Comparison of ENCODE assay signal across 18 mouse cellular contexts in the genomic region with DNA sequence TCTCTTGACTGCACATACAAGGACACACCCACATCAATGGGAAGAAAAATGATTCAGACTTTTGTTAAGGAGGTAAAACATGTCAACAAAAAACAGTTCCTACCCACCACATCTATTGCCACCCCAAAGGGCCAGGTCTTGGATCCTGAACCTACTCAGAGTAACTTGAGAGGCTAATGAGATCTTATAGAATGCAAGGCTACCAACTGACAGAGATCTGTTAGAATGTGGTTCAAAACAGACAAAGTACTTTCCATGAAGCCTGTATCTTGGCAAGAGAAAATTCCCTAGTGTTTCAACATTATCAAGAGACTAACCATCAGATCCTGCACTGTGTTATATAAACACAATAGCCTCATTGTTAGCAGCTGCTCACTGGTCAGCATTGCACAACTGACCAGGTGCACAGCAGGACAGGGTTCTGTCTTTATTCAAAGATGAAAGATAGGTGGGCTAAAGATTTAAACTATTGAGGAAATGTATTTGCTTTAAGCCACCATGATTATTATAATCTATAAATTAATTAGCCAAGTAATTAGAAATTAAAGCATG.
"Had no signal": no experiment of that assay in that cellular context is flagged by ENCODE, and none has a peak within 500 bp of the region (broad histone marks: within the 10 kb centered on the region; RNA-seq: fewer than 3 reads in every experiment).

No protein-coding gene starts in this region.

- H3K4me1 ChIP-seq: megakaryocyte, embryonic 14.5 days; neural tube, embryonic 12.5 days; neural tube, embryonic 15.5 days had no signal

- H3K9me3 ChIP-seq: megakaryocyte, embryonic 14.5 days; neural tube, embryonic 12.5 days; neural tube, embryonic 15.5 days had no signal

- H3K4me3 ChIP-seq: left cerebral cortex, adult 2 months; megakaryocyte, embryonic 14.5 days; neural tube, embryonic 12.5 days; neural tube, embryonic 15.5 days had no signal

- H3K27me3 ChIP-seq: megakaryocyte, embryonic 14.5 days; neural tube, embryonic 12.5 days; neural tube, embryonic 15.5 days had no signal

- DNase-seq: kidney, adult 18-20 months; kidney, adult 9 months; kidney, postnatal 25 days; layer of hippocampus, postnatal 36 days; liver, postnatal 0 days; lung, postnatal 36 days; midbrain, embryonic 14.5 days; right cerebral cortex, postnatal 25 days; thymus, adult 18-20 months; thymus, postnatal 36 days had no signal

- H3K27ac ChIP-seq: left cerebral cortex, adult 2 months; liver, embryonic 14.5 days; neural tube, embryonic 12.5 days; neural tube, embryonic 15.5 days had no signal

- ATAC-seq: liver, postnatal 0 days; lung, postnatal 0 days had no signal

- H3K9ac ChIP-seq: liver, embryonic 14.5 days; liver, postnatal 0 days; neural tube, embryonic 12.5 days; neural tube, embryonic 15.5 days had no signal

- H3K36me3 ChIP-seq: neural tube, embryonic 12.5 days; neural tube, embryonic 15.5 days had no signal

- H3K4me2 ChIP-seq: liver, embryonic 11.5 days; midbrain, embryonic 11.5 days; neural tube, embryonic 12.5 days; neural tube, embryonic 15.5 days had no signal
